Mouse (Mus musculus) lung, adult 2 months (tissue): ENCODE results near the gene Itm2b. TPM values are rescaled to one million over a fixed set of nuclear protein-coding genes. Genes with fewer than 3 reads are reported as not detected.

ENCODE experiments used
- DNase-seq: peaks from one replicate; pipeline ENCODE4 v3.0.0; 2022
- H3K4me1 ChIP-seq: fragments of 200-500 bp; 2 replicates; pipeline ENCODE4 v1.6.1; 2011; ENCODE audit warnings: low read length; ENCODE audit not compliant: control insufficient read depth, insufficient read depth
- H3K4me3 ChIP-seq: fragments of 200-500 bp; replicated peaks from 2 replicates; pipeline ENCODE3; 2011; ENCODE audit warnings: low read depth, mild to moderate bottlenecking, control low read depth, low read length; ENCODE audit errors: extremely low read depth
- CTCF ChIP-seq: fragments of 200-500 bp; IDR thresholded peaks from 2 replicates; pipeline ENCODE4 v1.5.1; 2011; ENCODE audit warnings: mild to moderate bottlenecking, low read length, control low read depth; ENCODE audit not compliant: insufficient read depth
- POLR2A ChIP-seq: fragments of 200-500 bp; IDR thresholded peaks from 2 replicates; pipeline ENCODE4 v1.6.1; 2011; ENCODE audit warnings: low read depth, mild to moderate bottlenecking, control low read depth, low read length, borderline replicate concordance; ENCODE audit errors: extremely low read depth
- WGBS: fragments of 180-500 bp; shearing (Covaris S2); methylation state at CpG from one replicate; pipeline ENCODE4 v1.1.7; 2018; 5-methylcytosine and 5-hydroxymethylcytosine counted together
- polyA plus RNA-seq: library from polyadenylated mRNA; depleted of rRNA; stranded (reverse); fragments of >200 nt; gene quantifications from 2 replicates; pipeline ENCODE4 v1.2.3, GENCODE M21; 2012; rRNA removed

Itm2b gene
- polyA plus RNA-seq, 1 experiment, result 1,580 TPM

DNA sequence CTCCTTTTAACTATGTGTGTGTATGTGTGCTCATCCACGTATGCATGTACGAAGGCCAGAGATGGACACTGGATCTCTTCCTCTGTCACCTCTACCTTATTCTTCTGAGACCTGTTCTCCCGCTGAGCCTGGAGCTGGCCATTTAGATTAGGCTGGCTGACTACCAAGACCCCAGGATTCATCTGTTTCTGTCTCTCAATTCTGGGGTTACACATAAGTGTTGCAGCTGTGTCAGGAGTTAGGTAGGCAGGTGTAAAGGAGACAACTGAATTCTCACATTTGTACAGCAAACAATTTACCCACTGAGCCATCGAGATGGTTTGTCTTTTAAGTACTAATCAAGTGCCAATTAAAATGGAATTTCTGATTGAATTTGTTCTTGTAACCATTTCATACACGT is 72.2 kb downstream of the Itm2b start:
- 83% methylated on average over 5 of the region's 5 CpGs for WGBS
- no peak overlapping the region for H3K4me3 ChIP-seq
- DNase-seq, result no peak
- H3K4me1 ChIP-seq, result peaks cover 4% of the 10 kb centered on the region; the same call in 1 of the 2 replicates
- TF ChIP-seq POLR2A (no peak), CTCF (no peak)

Other genes with a start within 250 kb of the Itm2b start
- gene Lpar6, start 147.4 kb downstream of the Itm2b start, polyA plus RNA-seq, result 1.5 and 2.7 TPM in 2 replicates
- gene Rb1, start 59.5 kb downstream of the Itm2b start, polyA plus RNA-seq, result 4.1 and 7.8 TPM in 2 replicates
- 9.5 and 14.1 TPM in 2 replicates for gene Med4, start 124.7 kb upstream of the Itm2b start, polyA plus RNA-seq
- gene Sucla2, start 140.0 kb upstream of the Itm2b start, polyA plus RNA-seq, result 8.5 and 13.9 TPM in 2 replicates
- gene Nudt15, start 163.0 kb upstream of the Itm2b start, polyA plus RNA-seq, result 0.80 and 1.3 TPM in 2 replicates